ENCODE assay signal across 8 mouse cellular contexts in the genomic region with DNA sequence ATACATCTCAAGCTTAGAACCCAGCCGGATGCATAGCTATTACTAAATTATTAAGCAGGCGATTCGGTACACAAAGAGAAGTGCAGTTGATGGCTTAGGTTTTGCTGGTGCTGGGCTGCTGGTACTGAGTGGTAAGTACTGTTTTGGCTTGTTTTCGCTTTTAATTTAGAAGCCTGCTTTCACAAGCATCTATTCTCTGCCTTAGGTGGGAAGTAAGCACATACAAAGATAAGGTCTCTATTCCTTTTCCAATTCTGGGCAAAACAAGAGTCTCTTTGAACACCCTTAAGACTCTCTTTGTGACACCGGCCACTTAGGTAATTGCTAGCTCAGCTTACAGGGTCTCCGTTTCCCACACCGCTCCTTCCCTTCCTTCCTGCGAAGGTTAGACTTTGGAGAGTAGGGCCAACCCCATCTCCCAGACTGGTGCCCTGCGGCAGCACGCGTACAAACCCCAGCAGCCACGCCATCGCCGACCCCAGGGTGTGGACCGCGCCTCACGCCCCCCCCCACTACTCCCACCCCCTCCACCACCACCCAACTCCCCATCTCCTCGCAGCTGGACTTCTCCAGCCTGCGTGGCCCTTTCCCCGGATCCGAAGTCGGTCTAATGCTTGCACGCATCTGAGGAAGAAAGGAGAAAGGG. TPM values are rescaled to one million over a fixed set of nuclear protein-coding genes. Genes with fewer than 3 reads are reported as not detected.
DNase-seq lines count a peak whose midpoint lies in the region; ATAC-seq and TF ChIP-seq lines count a peak whose summit lies in the region.

No protein-coding gene starts in this region.

- 4% methylated on average over 22 of the region's 23 CpGs for WGBS in forebrain, embryonic 12.5 days
- 6% methylated on average over 22 of the region's 23 CpGs for WGBS in liver, embryonic 14.5 days (ENCODE audit: insufficient replicate concordance)

- DNase-seq in cerebellum, postnatal 14 days: peak; percentile 6 to 7
- DNase-seq in cerebellum, postnatal 4 days (ENCODE audit: low spot score in 2 of 2): no peak
- DNase-seq in 3T3-L1 (ENCODE audit: low read depth, low spot score): peak; percentile 44
- DNase-seq in liver, embryonic 14.5 days (ENCODE audit: low read depth in 3 of 3, low spot score in 3 of 3): no peak
- DNase-seq in urinary bladder, postnatal 14 days (ENCODE audit: low spot score): no peak
- DNase-seq in thymus, postnatal 36 days: no peak

- H3K27ac ChIP-seq in forebrain, embryonic 12.5 days: no peak overlapping the region
- no peak overlapping the region for H3K27ac ChIP-seq in liver, embryonic 14.5 days

- H3K9ac ChIP-seq in forebrain, embryonic 12.5 days: peak overlapping the region; percentile 72
- H3K9ac ChIP-seq in liver, embryonic 14.5 days (replicated peaks): no peak overlapping the region

- H3K4me1 ChIP-seq in forebrain, embryonic 12.5 days: peaks cover 16% of the 10 kb centered on the region
- H3K4me1 ChIP-seq in liver, embryonic 14.5 days (replicated peaks; ENCODE audit: control insufficient read depth in 2 of 2, insufficient read depth in 2 of 2, low read length in 1 of 2): no peaks in the 10 kb centered on the region; a peak in 1 of 4 replicates

- peaks cover 9% of the 10 kb centered on the region; the same call in 1 of the 2 replicates for H3K27me3 ChIP-seq in forebrain, embryonic 12.5 days
- peaks cover 3% of the 10 kb centered on the region; the same call in 1 of the 2 replicates for H3K27me3 ChIP-seq in liver, embryonic 14.5 days (ENCODE audit: control insufficient read depth, insufficient read depth, low read length)

- TF ChIP-seq EP300 in liver, embryonic 14.5 days (IDR thresholded peaks at IDR 0.05; ENCODE audit: low read depth): no peak

- H3K4me2 ChIP-seq in forebrain, embryonic 12.5 days: peak overlapping the region; percentile 94
- peak overlapping the region; percentile 77 for H3K4me2 ChIP-seq in liver, embryonic 14.5 days (ENCODE audit: low read depth)

- H3K36me3 ChIP-seq in forebrain, embryonic 12.5 days (replicated peaks): no peaks in the 10 kb centered on the region
- H3K36me3 ChIP-seq in liver, embryonic 14.5 days (replicated peaks; ENCODE audit: control insufficient read depth, insufficient read depth, low read depth): no peaks in the 10 kb centered on the region

- H3K4me3 ChIP-seq in forebrain, embryonic 12.5 days (replicated peaks): peak overlapping the region; percentile 50
- peak overlapping the region; percentile 54 to 56 for H3K4me3 ChIP-seq in liver, embryonic 14.5 days (ENCODE audit: insufficient read depth in 1 of 2, low read depth in 2 of 2, low read length in 2 of 2)

- TF ChIP-seq CTCF in liver, embryonic 14.5 days (IDR thresholded peaks at IDR 0.05; ENCODE audit: low read depth): no peak

- H3K9me3 ChIP-seq in forebrain, embryonic 12.5 days: no peaks in the 10 kb centered on the region
- H3K9me3 ChIP-seq in liver, embryonic 14.5 days (ENCODE audit: control insufficient read depth, low read length): no peaks in the 10 kb centered on the region

- ATAC-seq in forebrain, embryonic 12.5 days (ENCODE audit: low FRiP score): peak; percentile 59
- ATAC-seq in liver, embryonic 14.5 days (ENCODE audit: insufficient read depth): no peak; the same call in 1 of the 2 replicates
- ATAC-seq in megakaryocyte-erythroid progenitor cell, adult 5-6 weeks (replicated peaks; ENCODE audit: low FRiP score, low TSS enrichment, poor library complexity, severe bottlenecking): no peak

RNA-seq across cellular contexts. Expression of a gene that starts 0.4 kb away (rescaled TPM):
- 11.9 and 14.0 TPM in 2 replicates for polyA plus RNA-seq in forebrain, embryonic 12.5 days (2016; fragmentation: Nextera tagmentation; extraction: Ambion mirVana)
- 0.67 and 1.1 TPM in 2 replicates for polyA plus RNA-seq in liver, embryonic 14.5 days (2012; rRNA removed)
- 1.7 and 1.9 TPM in 2 replicates for polyA plus RNA-seq in liver, embryonic 14.5 days (2014; fragmentation: Nextera tagmentation; extraction: Ambion mirVana)
- 0.15 TPM in 1 of 2 replicates, not detected in the other for total RNA-seq in megakaryocyte-erythroid progenitor cell, adult 5-6 weeks (2014; fragmentation: Nextera tagmentation)
- 0.61 TPM in 1 of 2 replicates, not detected in the other for total RNA-seq in megakaryocyte-erythroid progenitor cell, adult 5-6 weeks (2017)

Comparison
In these comparisons a context has a peak if more than half of its experiments do, and no peak if none do; other contexts are left out.
1. DNase-seq: peak in cerebellum, postnatal 14 days (2 of 2) and 3T3-L1 (single experiment); none in cerebellum, postnatal 4 days (0 of 2), liver, embryonic 14.5 days (0 of 3), urinary bladder, postnatal 14 days (single experiment) and thymus, postnatal 36 days (0 of 2).